ENCODE assay signal across 10 mouse cellular contexts in the genomic region with DNA sequence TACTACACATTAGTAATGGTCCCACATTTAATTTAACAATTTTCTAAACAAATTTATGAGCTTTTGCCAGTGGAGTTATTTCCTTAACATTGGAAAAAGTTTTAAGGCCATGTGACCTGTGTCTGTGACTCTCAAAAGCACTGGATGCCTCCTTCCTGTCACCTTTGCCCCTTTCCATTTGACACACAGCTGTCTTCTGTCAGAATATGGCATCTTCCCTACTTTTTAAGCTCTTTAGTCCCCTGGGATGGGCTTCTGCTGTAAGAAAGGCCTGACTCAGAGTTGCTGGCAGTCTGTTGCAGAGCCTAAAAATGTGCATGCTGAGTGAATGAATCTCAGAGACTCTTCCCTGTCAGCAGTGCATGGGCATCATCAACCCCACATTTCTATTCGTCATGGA.
A peak's percentile ranks its signal among the peaks of the same experiment; 100 is the strongest.
DNase-seq lines count a peak whose midpoint lies in the region; ATAC-seq and TF ChIP-seq lines count a peak whose summit lies in the region.
"Had no signal": no experiment of that assay in that cellular context is flagged by ENCODE, and none has a peak within 500 bp of the region (broad histone marks: within the 10 kb centered on the region; RNA-seq: fewer than 3 reads in every experiment).

No protein-coding gene starts in this region.

- H3K4me3 ChIP-seq in gastrocnemius, adult 2 months: no peak overlapping the region
- H3K4me3 ChIP-seq in lung, embryonic 16.5 days (ENCODE audit: low read length): no peak overlapping the region
- H3K4me3 ChIP-seq in forebrain, embryonic 16.5 days (replicated peaks; ENCODE audit: low read length): no peak overlapping the region
- H3K4me3 ChIP-seq: erythroblast, embryonic 14.5 days; liver, embryonic 15.5 days had no signal

- peak; percentile 90 for DNase-seq in NIH3T3 (ENCODE audit: low read depth)
- peak; percentile 45 for DNase-seq in gastrocnemius, adult 2 months
- peak; percentile 40 for DNase-seq in heart, postnatal 25 days (ENCODE audit: low spot score)
- DNase-seq in frontal cortex, postnatal 36 days (ENCODE audit: low spot score in 2 of 2): no peak
- no peak for DNase-seq in right cerebral cortex, postnatal 4 days

- H3K9ac ChIP-seq in lung, embryonic 16.5 days (ENCODE audit: low read length): no peak overlapping the region
- no peak overlapping the region for H3K9ac ChIP-seq in forebrain, embryonic 16.5 days (replicated peaks; ENCODE audit: low read depth, low read length)
- H3K9ac ChIP-seq: liver, embryonic 15.5 days had no signal

- H3K27me3 ChIP-seq in lung, embryonic 16.5 days (ENCODE audit: control insufficient read depth, insufficient read depth, low read depth, low read length): no peaks in the 10 kb centered on the region
- H3K27me3 ChIP-seq in forebrain, embryonic 16.5 days (replicated peaks; ENCODE audit: control insufficient read depth, insufficient read depth, low read length): no peaks in the 10 kb centered on the region
- H3K27me3 ChIP-seq: liver, embryonic 15.5 days had no signal

- intact Hi-C loops in gastrocnemius, adult 2 months (cut with DNase I): no loop called here
- intact Hi-C loops in heart, postnatal 25 days (cut with DNase I): no loop called here

- TF ChIP-seq CTCF in gastrocnemius, adult 2 months (IDR thresholded peaks at IDR 0.05): no peak

- H3K4me1 ChIP-seq in lung, embryonic 16.5 days (replicated peaks; ENCODE audit: control insufficient read depth, insufficient read depth, low read length): peaks cover 11% of the 10 kb centered on the region
- H3K4me1 ChIP-seq in forebrain, embryonic 16.5 days (replicated peaks; ENCODE audit: control insufficient read depth, insufficient read depth, low read length): no peaks in the 10 kb centered on the region
- H3K4me1 ChIP-seq: liver, embryonic 15.5 days had no signal

- ATAC-seq in lung, embryonic 16.5 days (ENCODE audit: low read depth): peak; percentile 92
- ATAC-seq in forebrain, embryonic 16.5 days: no peak
- ATAC-seq: inflammation-experienced regulatory T-cells, adult 6 months had no signal

- no peaks in the 10 kb centered on the region for H3K9me3 ChIP-seq in lung, embryonic 16.5 days (ENCODE audit: control insufficient read depth, low read length)
- H3K9me3 ChIP-seq in forebrain, embryonic 16.5 days (ENCODE audit: control insufficient read depth, low read length): no peaks in the 10 kb centered on the region
- H3K9me3 ChIP-seq: liver, embryonic 15.5 days had no signal

- H3K36me3 ChIP-seq in lung, embryonic 16.5 days (ENCODE audit: control insufficient read depth, insufficient read depth, low read length): no peaks in the 10 kb centered on the region
- H3K36me3 ChIP-seq in forebrain, embryonic 16.5 days (ENCODE audit: control insufficient read depth, insufficient read depth): no peaks in the 10 kb centered on the region
- H3K36me3 ChIP-seq: liver, embryonic 15.5 days had no signal

- H3K4me2 ChIP-seq in lung, embryonic 16.5 days (ENCODE audit: low read depth, low read length): no peak overlapping the region
- H3K4me2 ChIP-seq in forebrain, embryonic 16.5 days (ENCODE audit: low read length): no peak overlapping the region
- H3K4me2 ChIP-seq: liver, embryonic 15.5 days had no signal

- H3K27ac ChIP-seq in gastrocnemius, adult 2 months: peak overlapping the region; percentile 56
- H3K27ac ChIP-seq in lung, embryonic 16.5 days (ENCODE audit: low read length): no peak overlapping the region; the same call in 1 of the 2 replicates
- no peak overlapping the region for H3K27ac ChIP-seq in forebrain, embryonic 16.5 days (ENCODE audit: low read length)
- H3K27ac ChIP-seq: liver, embryonic 15.5 days had no signal

- 33% methylated on average over 1 of the region's 1 CpGs for WGBS in lung, embryonic 16.5 days
- WGBS in forebrain, embryonic 16.5 days: 82% methylated on average over 1 of the region's 1 CpGs

Comparison
In these comparisons a context has a peak if more than half of its experiments do, and no peak if none do; other contexts are left out.
1. DNase-seq: peak in NIH3T3 (single experiment), gastrocnemius, adult 2 months (single experiment) and heart, postnatal 25 days (single experiment); none in frontal cortex, postnatal 36 days (0 of 2) and right cerebral cortex, postnatal 4 days (single experiment).